Mouse (Mus musculus) embryo, embryonic 10.5 days (tissue): ENCODE measurements at regions not wholly inside any gene's neighbourhood (a gene's known extent, or its start where the extent isn't known, plus 50 kb on each side); places are given as distances from the start of the nearest gene placed in this dataset.

Experiments
- DNase-seq: peaks from one replicate; pipeline ENCODE4 v3.0.0-alpha.2; 2015; ENCODE audit warnings: low spot score

GRCm38 (mm10) chr5:111893905-111894311 is 160.2 kb downstream of the Gm26897 start:
- DNase-seq: peak; percentile 90

- peak; percentile 47 for DNase-seq
Measured at GRCm38 (mm10) chr5:111897568-111897967, 163.8 kb downstream of the Gm26897 start.

- peak; percentile 28 for DNase-seq
Measured at GRCm38 (mm10) chr5:111898482-111898881, 164.8 kb downstream of the Gm26897 start.

- DNase-seq: peak; percentile 32
Measured at GRCm38 (mm10) chr5:111901197-111901596, 167.5 kb downstream of the Gm26897 start.

GRCm38 (mm10) chr5:111901678-111902077 is 168.0 kb downstream of the Gm26897 start:
- peak; percentile 89 for DNase-seq

- no peak for DNase-seq
Measured at GRCm38 (mm10) chr5:111908085-111908484, 174.4 kb downstream of the Gm26897 start.

GRCm38 (mm10) chr5:111910514-111910913 is 176.8 kb downstream of the Gm26897 start:
- DNase-seq: no peak

GRCm38 (mm10) chr5:111913354-111913753 is 179.6 kb downstream of the Gm26897 start:
- DNase-seq: no peak

- no peak for DNase-seq
Measured at GRCm38 (mm10) chr5:111914296-111914695, 180.6 kb downstream of the Gm26897 start.

- DNase-seq: no peak
Measured at GRCm38 (mm10) chr5:111917643-111918252, 184.0 kb downstream of the Gm26897 start.

GRCm38 (mm10) chr5:111918888-111919287 is 185.2 kb downstream of the Gm26897 start:
- no peak for DNase-seq

- DNase-seq: peak; percentile 38
Measured at GRCm38 (mm10) chr5:111922991-111923701, 189.4 kb downstream of the Gm26897 start.

GRCm38 (mm10) chr5:111925757-111926156 is 192.0 kb downstream of the Gm26897 start:
- DNase-seq: no peak

- peak; percentile 60 for DNase-seq
Measured at GRCm38 (mm10) chr5:111929180-111929990, 195.7 kb downstream of the Gm26897 start.

- no peak for DNase-seq
Measured at GRCm38 (mm10) chr5:111929991-111930339, 196.2 kb downstream of the Gm26897 start.

- DNase-seq: peak; percentile 32
Measured at GRCm38 (mm10) chr5:111931733-111932132, 198.0 kb downstream of the Gm26897 start.

- no peak for DNase-seq
Measured at GRCm38 (mm10) chr5:111935381-111936134, 201.8 kb downstream of the Gm26897 start.

GRCm38 (mm10) chr5:111941831-111942230 is 208.1 kb downstream of the Gm26897 start:
- DNase-seq: no peak

- no peak for DNase-seq
Measured at GRCm38 (mm10) chr5:111942792-111943191, 209.1 kb downstream of the Gm26897 start.

- no peak for DNase-seq
Measured at GRCm38 (mm10) chr5:111943337-111944162, 209.8 kb downstream of the Gm26897 start.

GRCm38 (mm10) chr5:111944273-111944971 is 210.7 kb downstream of the Gm26897 start:
- peak; percentile 72 for DNase-seq
